Mouse (Mus musculus): Measurements from ENCODE around the gene Ablim1. TPM values are rescaled to one million over a fixed set of nuclear protein-coding genes. Genes with fewer than 3 reads are reported as not detected.

The Ablim1 gene
- polyA plus RNA-seq, 1 experiment: 216 TPM

DNA sequence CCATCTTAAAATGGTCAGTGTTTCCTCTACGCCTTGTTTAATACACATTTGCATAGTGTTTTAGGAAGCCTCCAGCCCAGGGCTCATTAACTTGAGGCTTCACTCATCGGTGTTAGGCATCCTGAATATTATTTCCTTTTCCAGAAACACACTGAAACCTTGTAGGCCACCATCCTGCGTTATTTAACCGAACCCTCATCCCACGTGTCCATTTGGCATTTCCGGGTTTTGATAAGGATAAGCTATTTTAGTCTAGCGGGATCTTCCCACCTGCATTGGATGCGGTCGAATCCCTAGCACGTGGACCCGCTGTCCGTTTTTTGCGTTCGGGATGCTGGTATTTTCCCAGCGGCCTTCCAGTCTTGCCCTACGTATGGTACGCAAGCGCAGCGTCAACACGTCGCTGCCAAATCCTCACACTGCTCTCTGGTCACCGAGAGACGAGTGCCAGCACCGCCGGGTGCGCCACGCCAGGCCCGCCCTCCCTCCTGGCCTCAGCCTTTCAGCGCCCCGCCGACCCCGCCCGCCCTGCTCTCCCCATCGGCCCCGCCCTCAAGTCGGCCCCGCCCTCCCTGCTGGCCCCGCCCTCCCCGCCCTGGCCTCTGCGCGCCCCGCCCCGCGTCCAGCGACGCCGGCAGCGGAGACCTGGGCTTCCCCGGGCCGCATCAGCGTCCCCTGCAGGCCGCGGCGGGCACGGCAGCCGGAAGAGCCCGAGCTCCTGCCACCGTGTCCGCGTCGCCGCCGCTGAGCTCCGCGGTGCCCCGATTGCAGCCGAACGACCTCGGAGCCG lies 45.8 kb upstream of the Ablim1 start, which contains the start of gene Fam160b1:
Fam160b1 (plus strand) TSS at position 340 of the 790 bp plus-strand sequence.
- peak; percentile 95 for DNase-seq
- WGBS: under 1% methylated on average over 69 of the region's 70 CpGs
- H3K27ac ChIP-seq (ENCODE audit: control insufficient read depth, insufficient read depth, low read length): peak within 1 kb of the TSS; percentile 76
- no peaks in the 10 kb centered on the region for H3K36me3 ChIP-seq (ENCODE audit: control insufficient read depth, insufficient read depth, low read length)
- H3K4me3 ChIP-seq (ENCODE audit: control insufficient read depth, insufficient read depth, low read length): peak within 1 kb of the TSS; percentile 92
- peak; percentile 71; the same call in 1 of the 2 replicates for TF ChIP-seq POLR2A (IDR thresholded peaks at IDR 0.05; ENCODE audit: control insufficient read depth, extremely low read depth, insufficient read depth, low read length, poor library complexity)
- peak; percentile 93 for TF ChIP-seq CTCF (IDR thresholded peaks at IDR 0.05; ENCODE audit: borderline replicate concordance, control insufficient read depth, extremely low read depth, insufficient read depth, low read length, poor library complexity)
- no peaks in the 10 kb centered on the region for H3K27me3 ChIP-seq (ENCODE audit: control insufficient read depth, insufficient read depth, low read length)
- peaks cover 52% of the 10 kb centered on the region for H3K4me1 ChIP-seq (replicated peaks; ENCODE audit: control insufficient read depth, insufficient read depth, low read length)

DNA sequence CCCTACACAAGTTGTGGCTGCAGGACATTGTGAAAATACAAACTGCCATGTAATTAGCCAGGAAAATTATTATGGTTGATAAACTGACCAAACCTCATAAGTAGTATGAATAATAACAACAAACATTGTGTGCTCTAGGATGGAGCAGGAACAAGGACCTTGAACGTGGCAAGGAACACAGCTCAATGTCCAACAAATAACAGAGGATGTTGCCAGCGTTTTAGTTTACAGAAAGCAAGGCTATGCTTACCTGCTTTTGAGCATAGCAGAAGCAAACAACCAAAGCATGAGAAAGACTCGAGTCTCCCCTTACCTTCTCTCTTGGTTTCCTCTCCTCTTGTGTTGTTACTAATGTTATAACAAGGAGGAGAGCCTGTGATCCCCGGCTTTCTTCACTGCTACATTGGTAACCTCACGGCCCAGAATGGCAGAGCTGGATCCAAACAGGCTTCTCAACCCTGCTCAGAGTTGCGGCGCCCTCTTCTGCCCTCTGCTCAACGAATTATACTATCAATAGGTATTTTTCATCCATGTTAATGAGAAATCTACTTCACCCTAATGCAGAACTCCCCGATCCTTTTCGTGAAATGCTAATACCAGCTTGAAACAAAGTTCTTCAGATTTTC lies 45.1 kb upstream of the Ablim1 start:
- peak; percentile 64 for DNase-seq
- Histone ChIP-seq H3K27ac (ENCODE audit: control insufficient read depth, insufficient read depth, low read length) (peak overlapping the region; percentile 57), H3K36me3 (ENCODE audit: control insufficient read depth, insufficient read depth, low read length) (no peaks in the 10 kb centered on the region), H3K4me1 (replicated peaks; ENCODE audit: control insufficient read depth, insufficient read depth, low read length) (peaks cover 50% of the 10 kb centered on the region), H3K27me3 (ENCODE audit: control insufficient read depth, insufficient read depth, low read length) (no peaks in the 10 kb centered on the region), H3K4me3 (ENCODE audit: control insufficient read depth, insufficient read depth, low read length) (peak overlapping the region; percentile 26)
- WGBS: 2% methylated on average over 10 of the region's 10 CpGs
- TF ChIP-seq CTCF (IDR thresholded peaks at IDR 0.05; ENCODE audit: borderline replicate concordance, control insufficient read depth, extremely low read depth, insufficient read depth, low read length, poor library complexity) (no peak), POLR2A (IDR thresholded peaks at IDR 0.05; ENCODE audit: control insufficient read depth, extremely low read depth, insufficient read depth, low read length, poor library complexity) (no peak)

DNA sequence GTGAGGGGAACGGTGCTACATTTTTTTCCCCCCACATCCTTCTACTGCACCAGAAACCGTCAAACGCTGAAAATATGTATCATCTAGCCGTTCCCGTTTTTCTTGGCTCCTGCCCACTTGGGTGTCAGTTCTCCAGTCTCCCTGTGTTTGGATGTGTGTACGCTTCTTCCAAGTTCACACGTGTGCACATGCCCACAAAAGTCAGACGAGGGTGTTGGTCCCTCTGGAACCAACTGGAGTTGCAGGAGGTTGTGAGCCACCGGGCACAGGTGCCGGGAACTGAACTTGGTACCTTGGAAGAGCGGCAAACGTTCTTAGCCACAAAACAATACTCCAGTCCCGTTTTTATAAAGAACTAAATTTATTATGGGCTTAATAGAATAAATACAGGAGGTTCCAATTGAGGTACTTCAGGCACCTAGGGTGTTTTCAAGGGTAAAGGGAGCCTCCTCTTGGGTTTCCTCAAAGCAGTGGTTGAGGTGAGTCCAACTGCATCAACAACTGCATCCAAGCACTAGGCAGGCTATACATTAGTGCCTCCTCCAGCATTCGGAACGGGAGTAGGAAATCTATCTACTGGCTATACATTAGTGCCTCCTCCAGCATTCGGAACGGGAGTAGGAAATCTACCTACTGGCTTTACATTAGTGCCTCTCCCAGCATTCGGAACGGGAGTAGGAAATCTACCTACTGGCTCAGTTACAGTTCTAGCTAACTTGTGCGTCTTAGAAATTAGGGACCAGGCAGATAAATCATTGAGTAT lies 44.3 kb upstream of the Ablim1 start:
- peak overlapping the region; percentile 63 for H3K4me3 ChIP-seq (ENCODE audit: control insufficient read depth, insufficient read depth, low read length)
- H3K27me3 ChIP-seq (ENCODE audit: control insufficient read depth, insufficient read depth, low read length): no peaks in the 10 kb centered on the region
- no peaks in the 10 kb centered on the region for H3K36me3 ChIP-seq (ENCODE audit: control insufficient read depth, insufficient read depth, low read length)
- TF ChIP-seq CTCF (IDR thresholded peaks at IDR 0.05; ENCODE audit: borderline replicate concordance, control insufficient read depth, extremely low read depth, insufficient read depth, low read length, poor library complexity): no peak
- no peak for TF ChIP-seq POLR2A (IDR thresholded peaks at IDR 0.05; ENCODE audit: control insufficient read depth, extremely low read depth, insufficient read depth, low read length, poor library complexity)
- 59% methylated on average over 20 of the region's 20 CpGs for WGBS
- peaks cover 51% of the 10 kb centered on the region for H3K4me1 ChIP-seq (replicated peaks; ENCODE audit: control insufficient read depth, insufficient read depth, low read length)
- H3K27ac ChIP-seq (ENCODE audit: control insufficient read depth, insufficient read depth, low read length): peak overlapping the region; percentile 90
- no peak for DNase-seq

GRCm38 (mm10) chr19:57358322-57358721 lies 43.6 kb upstream of the Ablim1 start:
- Histone ChIP-seq H3K27me3 (ENCODE audit: control insufficient read depth, insufficient read depth, low read length) (no peaks in the 10 kb centered on the region), H3K27ac (ENCODE audit: control insufficient read depth, insufficient read depth, low read length) (peak overlapping the region; percentile 90), H3K4me1 (replicated peaks; ENCODE audit: control insufficient read depth, insufficient read depth, low read length) (peaks cover 47% of the 10 kb centered on the region), H3K36me3 (ENCODE audit: control insufficient read depth, insufficient read depth, low read length) (no peaks in the 10 kb centered on the region), H3K4me3 (ENCODE audit: control insufficient read depth, insufficient read depth, low read length) (peak overlapping the region; percentile 63)
- WGBS: 2% methylated on average over 12 of the region's 12 CpGs
- peak; percentile 25; the same call in 1 of the 2 replicates for TF ChIP-seq POLR2A (IDR thresholded peaks at IDR 0.05; ENCODE audit: control insufficient read depth, extremely low read depth, insufficient read depth, low read length, poor library complexity)
- peak; percentile 78; the same call in 1 of the 2 replicates for TF ChIP-seq CTCF (IDR thresholded peaks at IDR 0.05; ENCODE audit: borderline replicate concordance, control insufficient read depth, extremely low read depth, insufficient read depth, low read length, poor library complexity)
- peak; percentile 85 for DNase-seq

DNA sequence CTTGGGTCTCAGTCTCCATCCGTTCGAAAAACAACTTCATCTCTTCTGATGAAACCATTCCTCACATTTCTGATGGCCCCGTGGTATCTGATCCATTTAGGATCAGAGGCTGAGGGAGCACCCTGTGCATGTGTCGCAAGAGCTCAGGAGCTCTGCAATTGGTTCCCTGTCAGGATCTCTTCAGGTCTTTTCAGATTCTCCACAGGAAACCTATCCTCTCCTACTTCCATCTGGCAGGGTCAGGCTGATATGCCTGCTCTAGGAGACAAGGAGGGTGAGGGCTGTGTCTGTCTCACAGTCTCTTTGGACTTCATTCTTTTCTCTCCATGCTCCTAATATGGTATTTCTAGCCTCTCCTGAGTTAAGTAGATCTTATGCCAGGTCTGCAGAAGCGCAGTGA lies 43.1 kb upstream of the Ablim1 start:
- WGBS: 81% methylated on average over 5 of the region's 5 CpGs
- DNase-seq: no peak
- Histone ChIP-seq H3K4me1 (replicated peaks; ENCODE audit: control insufficient read depth, insufficient read depth, low read length) (peaks cover 43% of the 10 kb centered on the region), H3K27ac (ENCODE audit: control insufficient read depth, insufficient read depth, low read length) (peak overlapping the region; percentile 90), H3K36me3 (ENCODE audit: control insufficient read depth, insufficient read depth, low read length) (no peaks in the 10 kb centered on the region), H3K4me3 (ENCODE audit: control insufficient read depth, insufficient read depth, low read length) (peak overlapping the region; percentile 63), H3K27me3 (ENCODE audit: control insufficient read depth, insufficient read depth, low read length) (no peaks in the 10 kb centered on the region)
- TF ChIP-seq CTCF (IDR thresholded peaks at IDR 0.05; ENCODE audit: borderline replicate concordance, control insufficient read depth, extremely low read depth, insufficient read depth, low read length, poor library complexity) (no peak), POLR2A (IDR thresholded peaks at IDR 0.05; ENCODE audit: control insufficient read depth, extremely low read depth, insufficient read depth, low read length, poor library complexity) (no peak)

DNA sequence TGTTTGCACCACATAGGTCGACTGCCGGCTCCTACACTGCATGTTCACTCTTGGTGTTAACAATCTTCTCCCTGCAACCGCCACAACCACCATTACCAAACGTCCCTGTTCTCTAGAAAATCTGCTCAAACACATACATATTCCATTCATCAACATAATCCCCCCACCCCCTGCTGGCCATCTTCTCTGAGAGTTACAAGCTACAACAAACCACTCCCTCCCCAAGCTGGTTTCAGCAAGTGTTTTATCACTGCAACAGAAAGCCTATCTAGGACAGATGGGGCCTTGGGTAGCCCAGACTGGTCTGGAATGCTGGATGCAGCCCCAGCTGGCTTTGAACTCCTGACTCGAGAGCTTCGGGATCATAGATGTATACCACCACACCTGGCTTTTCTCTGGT lies 42.5 kb upstream of the Ablim1 start:
- Histone ChIP-seq H3K4me3 (ENCODE audit: control insufficient read depth, insufficient read depth, low read length) (no peak overlapping the region), H3K27me3 (ENCODE audit: control insufficient read depth, insufficient read depth, low read length) (no peaks in the 10 kb centered on the region), H3K4me1 (replicated peaks; ENCODE audit: control insufficient read depth, insufficient read depth, low read length) (peaks cover 40% of the 10 kb centered on the region), H3K27ac (ENCODE audit: control insufficient read depth, insufficient read depth, low read length) (peak overlapping the region; percentile 69), H3K36me3 (ENCODE audit: control insufficient read depth, insufficient read depth, low read length) (no peaks in the 10 kb centered on the region)
- TF ChIP-seq CTCF (IDR thresholded peaks at IDR 0.05; ENCODE audit: borderline replicate concordance, control insufficient read depth, extremely low read depth, insufficient read depth, low read length, poor library complexity): no peak
- no peak for DNase-seq
- WGBS: 83% methylated on average over 6 of the region's 6 CpGs

Measured in thymus, adult 2 months (tissue).